Mouse (Mus musculus): Measurements from ENCODE around the gene Tfeb.

GRCm38 (mm10) chr17:47736856-47737255 is at the start of gene Tfeb:
- no peak for TF ChIP-seq ZC3H11A (IDR thresholded peaks at IDR 0.05; ENCODE audit: low read depth, low read length)
- TF ChIP-seq CTCF (conservative IDR thresholded peaks at IDR 0.05 in 1 of 2, IDR thresholded peaks at IDR 0.05 in 1 of 2; ENCODE audit: low read depth in 2 of 2, low read length in 2 of 2), result peak in 1 of 2 experiments; percentile 94; a peak in 2 of 4 replicates
- TF ChIP-seq SMC3 (IDR thresholded peaks at IDR 0.05; ENCODE audit: low read depth, low read length), result peak; percentile 85
- no peak for TF ChIP-seq EP300 (IDR thresholded peaks at IDR 0.05; ENCODE audit: low read length)
- 0 out of 2 replicates have a peak, but pooled peaks have one; percentile 14 for TF ChIP-seq TBP (conservative IDR thresholded peaks at IDR 0.05; ENCODE audit: low read depth, low read length)
- 0 out of 2 replicates have a peak, but pooled peaks have one; percentile 11 for TF ChIP-seq MAFK (IDR thresholded peaks at IDR 0.05; ENCODE audit: insufficient replicate concordance, low read length)
- no peak for TF ChIP-seq JUND (conservative IDR thresholded peaks at IDR 0.05; ENCODE audit: low read depth, low read length)
- TF ChIP-seq POLR2A (IDR thresholded peaks at IDR 0.05; ENCODE audit: low read depth, low read length), result peak; percentile 41; the same call in 1 of the 2 replicates

Data from CH12.LX (cell line).